Mouse (Mus musculus) retina, postnatal 1 day (tissue): ENCODE data around the gene Mrm3.
A peak's percentile ranks its signal among the peaks of the same experiment; 100 is the strongest.

ENCODE experiments used
- DNase-seq: peaks from one replicate; pipeline ENCODE4 v3.0.0-alpha.2; 2012

Gene Mrm3

GRCm38 (mm10) chr11:76253145-76253917 is 9.8 kb downstream of the Mrm3 start:
- peak; percentile 85 for DNase-seq

GRCm38 (mm10) chr11:76253918-76254264 is 10.4 kb downstream of the Mrm3 start:
- no peak for DNase-seq

GRCm38 (mm10) chr11:76255431-76256001 is 12.0 kb downstream of the Mrm3 start:
- DNase-seq: peak; percentile 49

- no peak for DNase-seq
These were observed 12.6 kb downstream of the Mrm3 start for GRCm38 (mm10) chr11:76256129-76256528.

GRCm38 (mm10) chr11:76257386-76257785 is 13.9 kb downstream of the Mrm3 start:
- no peak for DNase-seq

GRCm38 (mm10) chr11:76258511-76258910 is 15.0 kb downstream of the Mrm3 start:
- DNase-seq: no peak

GRCm38 (mm10) chr11:76260208-76261050 is 16.9 kb downstream of the Mrm3 start:
- peak; percentile 46 for DNase-seq

- DNase-seq: no peak
These were observed 17.7 kb downstream of the Mrm3 start for GRCm38 (mm10) chr11:76261224-76261623.

GRCm38 (mm10) chr11:76262611-76263351 is 19.3 kb downstream of the Mrm3 start:
- peak; percentile 90 for DNase-seq

- no peak for DNase-seq
These were observed 24.0 kb downstream of the Mrm3 start for GRCm38 (mm10) chr11:76267550-76267949.

- no peak for DNase-seq
These were observed 24.5 kb downstream of the Mrm3 start for GRCm38 (mm10) chr11:76268001-76268459.

- DNase-seq: no peak
These were observed 25.1 kb downstream of the Mrm3 start for GRCm38 (mm10) chr11:76268521-76269065.

- DNase-seq: no peak
These were observed 28.9 kb downstream of the Mrm3 start for GRCm38 (mm10) chr11:76272440-76272839.

GRCm38 (mm10) chr11:76278960-76279852 is 35.7 kb downstream of the Mrm3 start:
- DNase-seq: no peak

GRCm38 (mm10) chr11:76279971-76280370 is 36.5 kb downstream of the Mrm3 start:
- DNase-seq: no peak

GRCm38 (mm10) chr11:76283841-76284240 is 40.3 kb downstream of the Mrm3 start:
- no peak for DNase-seq

- no peak for DNase-seq
These were observed 42.0 kb downstream of the Mrm3 start for GRCm38 (mm10) chr11:76285431-76286075.

GRCm38 (mm10) chr11:76286534-76287126 is 43.1 kb downstream of the Mrm3 start:
- DNase-seq: peak; percentile 71

GRCm38 (mm10) chr11:76287301-76287700 is 43.8 kb downstream of the Mrm3 start:
- DNase-seq: no peak

- DNase-seq: no peak
These were observed 45.1 kb downstream of the Mrm3 start for GRCm38 (mm10) chr11:76288645-76289044.

GRCm38 (mm10) chr11:76290367-76290766 is 46.9 kb downstream of the Mrm3 start:
- DNase-seq: peak; percentile 92
